ENCODE assay signal across 8 mouse cellular contexts in genomic region chr10:58354561-58354960, GRCm38 (mm10). TPM values are rescaled to one million over a fixed set of nuclear protein-coding genes. Genes with fewer than 3 reads are reported as not detected.
A peak's percentile ranks its signal among the peaks of the same experiment; 100 is the strongest.
DNase-seq lines count a peak whose midpoint lies in the region; ATAC-seq and TF ChIP-seq lines count a peak whose summit lies in the region.
"Had no signal": no experiment of that assay in that cellular context is flagged by ENCODE, and none has a peak within 500 bp of the region (broad histone marks: within the 10 kb centered on the region; RNA-seq: fewer than 3 reads in every experiment).

No protein-coding gene starts in this region.

- H3K9ac ChIP-seq in lung, postnatal 0 days (replicated peaks; ENCODE audit: low read depth): no peak overlapping the region

- H3K4me1 ChIP-seq in lung, postnatal 0 days (ENCODE audit: insufficient read depth, low read depth, low read length): no peaks in the 10 kb centered on the region
- peaks cover 34% of the 10 kb centered on the region for H3K4me1 ChIP-seq in bone marrow macrophage, adult 2 months (ENCODE audit: control insufficient read depth, insufficient read depth, low read length)

- DNase-seq in lung, postnatal 0 days (ENCODE audit: low spot score): no peak
- no peak for DNase-seq in lung, postnatal 25 days (ENCODE audit: low spot score)
- DNase-seq in heart, postnatal 10 days: peak; percentile 46 to 52
- DNase-seq in ovary, adult 18-20 months (ENCODE audit: low spot score): no peak
- no peak for DNase-seq in urinary bladder, postnatal 14 days (ENCODE audit: low spot score)
- DNase-seq: left cerebral cortex, postnatal 4 days had no signal

- no peak for TF ChIP-seq EP300 in lung, postnatal 0 days (IDR thresholded peaks at IDR 0.05)

- H3K4me2 ChIP-seq in lung, postnatal 0 days (replicated peaks; ENCODE audit: low read depth, low read length): no peak overlapping the region
- peak overlapping the region; percentile 35 for H3K4me2 ChIP-seq in myocyte (ENCODE audit: low read depth)

- H3K36me3 ChIP-seq in lung, postnatal 0 days (ENCODE audit: insufficient read depth, low read length): no peaks in the 10 kb centered on the region
- peaks cover 3% of the 10 kb centered on the region for H3K36me3 ChIP-seq in myocyte (ENCODE audit: control insufficient read depth, insufficient read depth)

- no peak overlapping the region for H3K4me3 ChIP-seq in lung, postnatal 0 days (ENCODE audit: low read depth, low read length)
- peak overlapping the region; percentile 6; the same call in 1 of the 2 replicates for H3K4me3 ChIP-seq in bone marrow macrophage, adult 2 months (ENCODE audit: insufficient read depth, low read length)
- no peak overlapping the region for H3K4me3 ChIP-seq in myocyte

- 41% methylated on average over 3 of the region's 3 CpGs for WGBS in lung, postnatal 0 days

- no peak for TF ChIP-seq POLR2A in bone marrow macrophage, adult 2 months (IDR thresholded peaks at IDR 0.05; ENCODE audit: borderline replicate concordance, low read depth, low read length)
- TF ChIP-seq POLR2A in myocyte (IDR thresholded peaks at IDR 0.05; ENCODE audit: insufficient read length, low read depth): no peak

- 0 out of 2 replicates have a peak overlapping the region, but pooled peaks have one; percentile 11 for H3K27ac ChIP-seq in lung, postnatal 0 days (ENCODE audit: low read length)
- peak overlapping the region; percentile 37 for H3K27ac ChIP-seq in bone marrow macrophage, adult 2 months (ENCODE audit: insufficient read depth, low read depth, low read length)

- no peak overlapping the region for H3ac ChIP-seq in myocyte (ENCODE audit: control insufficient read depth, insufficient read length)

- TF ChIP-seq CTCF in lung, postnatal 0 days (IDR thresholded peaks at IDR 0.05): no peak
- TF ChIP-seq CTCF in bone marrow macrophage, adult 2 months (IDR thresholded peaks at IDR 0.05; ENCODE audit: low read depth, low read length): no peak

- intact Hi-C loops in heart, postnatal 10 days (cut with DNase I): no loop called here

- no peaks in the 10 kb centered on the region for H3K27me3 ChIP-seq in lung, postnatal 0 days (replicated peaks; ENCODE audit: insufficient read depth, low read length)
- H3K27me3 ChIP-seq in myocyte (ENCODE audit: control insufficient read depth, insufficient read depth, insufficient read length): no peaks in the 10 kb centered on the region

- no peak for ATAC-seq in lung, postnatal 0 days

- H3K79me2 ChIP-seq in myocyte (ENCODE audit: control insufficient read depth, insufficient read depth): peaks cover 98% of the 10 kb centered on the region

- H3K9me3 ChIP-seq in lung, postnatal 0 days (ENCODE audit: low read length): no peaks in the 10 kb centered on the region

TF ChIP-seq in myocyte, 11 proteins besides CTCF, POLR2A, EP300 and RAD21:
- TF ChIP-seq MYOG (IDR thresholded peaks at IDR 0.05; ENCODE audit: control insufficient read depth in 1 of 3, insufficient read depth in 1 of 3, insufficient read length in 2 of 3, low read depth in 2 of 3) (no peak), CEBPB (IDR thresholded peaks at IDR 0.05; ENCODE audit: insufficient read depth, poor library complexity, severe bottlenecking) (peak; percentile 42; the same call in 1 of the 2 replicates), MYOD1 (IDR thresholded peaks at IDR 0.05; ENCODE audit: control insufficient read depth in 1 of 3, insufficient read length in 2 of 3, low read depth in 2 of 3) (peak in 1 of 3 experiments; percentile 28)
TF ChIP-seq in myocyte: peak in this region for 2.

RNA-seq across cellular contexts. Expression of gene Lims1, which starts 31.3 kb away (rescaled TPM):
- 314 and 322 TPM in 2 replicates for polyA plus RNA-seq in lung, postnatal 0 days (2015; fragmentation: Nextera tagmentation; extraction: Ambion mirVana)
- polyA plus RNA-seq in bone marrow macrophage, adult 2 months (2012; ENCODE audit: insufficient read depth, insufficient read length, missing spikeins): 81.4 and 82.5 TPM in 2 replicates
- total RNA-seq in heart, postnatal 10 days (2021): 100 to 1,000 TPM; 211 to 240 TPM
- polyA plus RNA-seq in myocyte (2012; fragmentation: generic; extraction: Trizol): 23.0 TPM

Comparison
In these comparisons a context has a peak if more than half of its experiments do, and no peak if none do; other contexts are left out.
1. DNase-seq: peak in heart, postnatal 10 days (2 of 2); none in lung, postnatal 0 days (single experiment), lung, postnatal 25 days (single experiment), ovary, adult 18-20 months (single experiment) and urinary bladder, postnatal 14 days (single experiment).